Mouse (Mus musculus): ENCODE results near the gene Bpifa6. TPM values are rescaled to one million over a fixed set of nuclear protein-coding genes. Genes with fewer than 3 reads are reported as not detected.

Gene Bpifa6
- polyA plus RNA-seq, 1 experiment from 2014 or later, result not detected

Other genes starting within 250 kb of the Bpifa6 start
- gene Mapre1, start 233.7 kb upstream of the Bpifa6 start, polyA plus RNA-seq (2014; fragmentation: Nextera tagmentation; extraction: Ambion mirVana), result 376 and 407 TPM in 2 replicates
- not detected in 2 replicates for gene Efcab8, start 195.0 kb upstream of the Bpifa6 start, polyA plus RNA-seq (2014; fragmentation: Nextera tagmentation; extraction: Ambion mirVana)
- gene Sun5, start 103.9 kb upstream of the Bpifa6 start, polyA plus RNA-seq (2014; fragmentation: Nextera tagmentation; extraction: Ambion mirVana), result not detected in 2 replicates
- not detected in 2 replicates for gene Bpifb2, start 99.9 kb upstream of the Bpifa6 start, polyA plus RNA-seq (2014; fragmentation: Nextera tagmentation; extraction: Ambion mirVana)
- gene Bpifb6, start 74.6 kb upstream of the Bpifa6 start, polyA plus RNA-seq (2014; fragmentation: Nextera tagmentation; extraction: Ambion mirVana), result 0.08 TPM in 1 of 2 replicates, not detected in the other
- gene Bpifb3, start 56.7 kb upstream of the Bpifa6 start, polyA plus RNA-seq (2014; fragmentation: Nextera tagmentation; extraction: Ambion mirVana), result 0.08 and 0.09 TPM in 2 replicates
- gene Bpifb4, start 36.7 kb upstream of the Bpifa6 start, polyA plus RNA-seq (2014; fragmentation: Nextera tagmentation; extraction: Ambion mirVana), result not detected in 2 replicates
- gene Bpifa2, start 33.3 kb downstream of the Bpifa6 start, polyA plus RNA-seq (2014; fragmentation: Nextera tagmentation; extraction: Ambion mirVana), result not detected in 2 replicates
- gene Bpifa3, start 155.4 kb downstream of the Bpifa6 start, polyA plus RNA-seq (2014; fragmentation: Nextera tagmentation; extraction: Ambion mirVana), result not detected in 2 replicates
- gene Bpifa1, start 167.9 kb downstream of the Bpifa6 start, polyA plus RNA-seq (2014; fragmentation: Nextera tagmentation; extraction: Ambion mirVana), result not detected in 2 replicates
- gene Bpifa5, start 187.7 kb downstream of the Bpifa6 start, polyA plus RNA-seq (2014; fragmentation: Nextera tagmentation; extraction: Ambion mirVana), result not detected in 2 replicates
- not detected in 2 replicates for gene Bpifb1, start 215.9 kb downstream of the Bpifa6 start, polyA plus RNA-seq (2014; fragmentation: Nextera tagmentation; extraction: Ambion mirVana)
- 0.50 TPM in 1 of 2 replicates, not detected in the other for gene Bpifb5, start 248.8 kb downstream of the Bpifa6 start, polyA plus RNA-seq (2014; fragmentation: Nextera tagmentation; extraction: Ambion mirVana)